Mouse (Mus musculus) 3134 (cell line): ENCODE measurements around the gene Rnase12.
"Not testable (repeated sequence)": the region's sequence is repeated elsewhere in the genome, so short reads cannot be mapped to it uniquely, and the experiment has no call there.

Experiments used
- DNase-seq: peaks from one replicate; pipeline ENCODE4 v3.0.0-alpha.2; 2011; ENCODE audit warnings: low spot score; ENCODE audit not compliant: insufficient read length; ENCODE audit errors: extremely low read depth

The Rnase12 gene

GRCm38 (mm10) chr14:51024820-51025219, 32.6 kb downstream of the Rnase12 start:
- no peak for DNase-seq

GRCm38 (mm10) chr14:51023457-51023856, 34.0 kb downstream of the Rnase12 start:
- no peak for DNase-seq

DNA sequence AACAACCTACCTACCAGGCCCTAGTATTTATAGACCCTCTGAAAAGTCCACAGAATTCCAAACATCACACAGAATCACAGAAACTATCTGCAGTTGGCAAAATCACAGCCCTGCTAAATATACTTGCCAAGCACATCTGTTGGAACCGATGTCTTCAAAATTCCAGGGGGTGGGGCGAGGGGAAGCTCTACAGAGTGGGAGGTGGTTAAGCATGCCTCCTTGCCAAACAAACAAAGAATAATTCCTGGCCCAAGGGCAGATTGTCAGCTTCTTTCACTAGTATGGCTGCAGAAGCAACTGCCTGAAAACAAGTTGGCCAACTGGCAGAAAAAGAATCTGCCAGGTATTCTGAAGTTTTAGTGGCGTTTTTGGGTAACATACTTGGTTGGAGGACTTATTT, 40.2 kb downstream of the Rnase12 start:
- DNase-seq = no peak

- no peak for DNase-seq
Observed at GRCm38 (mm10) chr14:51015780-51016179, 41.7 kb downstream of the Rnase12 start.

DNA sequence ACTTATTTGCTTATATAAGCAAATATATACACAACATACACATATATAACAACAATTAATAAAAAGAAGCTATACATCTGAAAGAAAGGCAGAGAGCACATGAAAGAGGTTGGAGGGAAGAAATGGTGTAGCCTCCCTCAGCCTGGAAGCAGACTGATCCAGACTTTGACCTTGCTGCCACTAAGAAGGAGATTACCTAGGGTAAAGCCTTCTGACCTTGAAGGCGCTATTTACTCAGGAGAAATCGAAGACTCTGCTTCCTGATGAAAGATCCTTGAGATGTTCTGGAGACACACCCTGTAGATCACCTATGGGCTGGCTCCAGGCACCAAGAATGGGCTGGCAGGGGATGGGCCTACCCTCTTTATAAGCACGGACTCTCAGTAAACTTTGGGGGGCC, 42.7 kb downstream of the Rnase12 start:
- not testable (repeated sequence) for DNase-seq

GRCm38 (mm10) chr14:51009572-51009971, 47.9 kb downstream of the Rnase12 start:
- no peak for DNase-seq

DNA sequence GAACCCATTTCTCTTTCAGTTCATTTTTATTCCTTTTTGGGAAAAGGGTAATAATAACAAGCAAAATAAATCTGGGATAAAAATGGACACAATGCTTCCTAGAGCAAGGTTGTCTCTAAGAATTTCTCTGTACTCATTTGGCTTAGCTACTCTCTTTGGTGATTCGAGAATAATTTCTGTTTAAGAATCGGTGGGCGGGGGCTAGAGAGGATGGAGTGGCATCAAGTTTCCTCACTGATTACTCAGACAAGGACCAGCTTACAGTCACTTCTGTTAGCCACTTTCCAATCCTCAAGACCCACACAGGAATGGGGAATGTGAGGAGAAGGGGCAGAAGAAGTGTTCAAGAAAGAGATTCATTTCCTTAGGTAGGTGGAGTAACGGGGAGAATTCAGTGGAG, 48.7 kb downstream of the Rnase12 start:
- DNase-seq = no peak

DNA sequence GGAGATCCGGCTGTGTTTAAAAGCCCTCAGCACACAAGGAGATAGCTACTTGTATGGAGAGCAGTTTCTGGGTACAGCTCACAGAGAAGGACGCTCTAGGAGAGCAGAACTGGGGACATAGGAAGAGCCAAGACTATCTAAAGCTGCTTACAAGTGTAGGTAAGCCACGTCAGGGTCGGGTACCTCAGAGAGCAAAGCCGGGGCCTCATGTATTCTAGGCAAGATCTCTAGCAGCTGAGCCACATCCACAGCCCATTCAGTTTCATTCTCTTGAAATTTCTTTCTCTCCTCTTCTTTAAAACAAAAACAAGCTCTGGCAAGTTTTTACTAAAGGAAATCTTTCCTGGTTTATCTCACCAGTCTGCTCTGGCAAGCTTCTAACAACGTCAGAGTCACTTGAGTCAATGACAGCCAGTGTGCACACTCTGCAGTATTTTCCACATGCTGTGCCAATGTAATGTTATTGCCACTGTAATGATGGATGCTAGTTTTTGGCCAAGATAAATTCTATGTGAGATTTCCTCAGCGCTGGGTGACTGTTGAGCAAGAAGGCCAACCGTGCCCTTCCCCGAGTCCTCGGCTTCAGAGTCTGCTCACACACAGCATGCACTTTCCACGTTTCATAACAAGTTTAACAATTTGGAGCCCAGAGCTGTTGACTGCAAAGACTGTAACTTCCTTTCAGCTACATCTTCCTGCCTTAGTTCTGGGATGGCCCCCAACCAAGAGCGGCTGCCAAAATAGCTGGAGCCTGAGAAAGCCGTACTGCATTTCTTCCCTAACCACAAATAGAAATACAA, 49.3 kb downstream of the Rnase12 start:
- DNase-seq = peak; percentile 59

GRCm38 (mm10) chr14:51007152-51007801, 50.2 kb downstream of the Rnase12 start, which contains the start of gene Rnase10:
Gene Rnase10 (plus strand): TSS chr14:51007751.
- DNase-seq = no peak
